Mouse (Mus musculus): Measurements from ENCODE around the gene H2-Ke6.
A peak's percentile ranks its signal among the peaks of the same experiment; 100 is the strongest.
"Not testable (repeated sequence)": the region's sequence is repeated elsewhere in the genome, so short reads cannot be mapped to it uniquely, and the experiment has no call there.

H2-Ke6 gene

GRCm38 (mm10) chr17:34029890-34030595, 2.2 kb upstream of the H2-Ke6 start:
- no peak for DNase-seq (ENCODE audit: extremely low spot score)

DNA sequence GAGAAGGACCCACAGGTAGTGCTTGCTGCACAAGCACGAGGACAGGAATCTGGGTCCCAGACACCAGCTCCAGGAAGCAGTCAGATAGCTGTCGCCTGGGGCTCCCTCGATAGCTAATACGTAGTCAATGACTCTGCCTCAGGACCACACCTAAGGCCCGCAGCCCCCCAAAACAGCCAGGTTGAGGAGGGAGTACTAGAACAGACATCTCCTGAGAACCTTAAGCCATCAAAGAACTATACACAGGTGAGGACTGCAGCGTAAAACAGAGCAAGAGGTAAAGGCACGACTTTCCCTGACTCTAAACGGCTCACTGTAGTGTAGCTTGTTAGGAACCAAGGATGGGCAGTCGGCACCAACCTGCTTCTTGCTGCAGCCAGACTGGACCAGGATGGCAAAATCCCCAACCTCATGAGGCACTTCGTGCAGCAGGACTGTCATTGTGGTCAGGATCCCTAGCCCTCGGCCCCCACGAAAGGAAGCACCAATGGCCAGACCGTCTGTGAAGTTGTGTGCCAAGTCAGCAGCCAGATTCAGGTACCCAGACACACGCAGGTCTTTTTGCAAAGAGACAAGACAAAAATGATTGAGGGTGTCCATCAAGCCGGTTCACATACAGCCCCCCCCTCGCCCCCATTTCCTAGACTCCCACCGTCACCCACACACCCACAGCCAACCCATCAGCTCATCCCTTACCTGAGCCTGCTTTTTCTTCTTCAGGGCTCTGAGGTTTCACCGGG, 1.5 kb upstream of the H2-Ke6 start:
- DNase-seq (ENCODE audit: extremely low spot score): no peak

- no peak for DNase-seq (ENCODE audit: extremely low spot score)
Measured at GRCm38 (mm10) chr17:34028501-34029149, 765 bp upstream of the H2-Ke6 start.

- DNase-seq (ENCODE audit: extremely low spot score): no peak
Measured at GRCm38 (mm10) chr17:34026917-34027655, 774 bp downstream of the H2-Ke6 start.

- no peak for DNase-seq (ENCODE audit: extremely low spot score)
Measured at GRCm38 (mm10) chr17:34026221-34026620, 1.6 kb downstream of the H2-Ke6 start.

- DNase-seq (ENCODE audit: extremely low spot score): peak; percentile 92
Measured at GRCm38 (mm10) chr17:34025756-34026151, 2.1 kb downstream of the H2-Ke6 start.

DNA sequence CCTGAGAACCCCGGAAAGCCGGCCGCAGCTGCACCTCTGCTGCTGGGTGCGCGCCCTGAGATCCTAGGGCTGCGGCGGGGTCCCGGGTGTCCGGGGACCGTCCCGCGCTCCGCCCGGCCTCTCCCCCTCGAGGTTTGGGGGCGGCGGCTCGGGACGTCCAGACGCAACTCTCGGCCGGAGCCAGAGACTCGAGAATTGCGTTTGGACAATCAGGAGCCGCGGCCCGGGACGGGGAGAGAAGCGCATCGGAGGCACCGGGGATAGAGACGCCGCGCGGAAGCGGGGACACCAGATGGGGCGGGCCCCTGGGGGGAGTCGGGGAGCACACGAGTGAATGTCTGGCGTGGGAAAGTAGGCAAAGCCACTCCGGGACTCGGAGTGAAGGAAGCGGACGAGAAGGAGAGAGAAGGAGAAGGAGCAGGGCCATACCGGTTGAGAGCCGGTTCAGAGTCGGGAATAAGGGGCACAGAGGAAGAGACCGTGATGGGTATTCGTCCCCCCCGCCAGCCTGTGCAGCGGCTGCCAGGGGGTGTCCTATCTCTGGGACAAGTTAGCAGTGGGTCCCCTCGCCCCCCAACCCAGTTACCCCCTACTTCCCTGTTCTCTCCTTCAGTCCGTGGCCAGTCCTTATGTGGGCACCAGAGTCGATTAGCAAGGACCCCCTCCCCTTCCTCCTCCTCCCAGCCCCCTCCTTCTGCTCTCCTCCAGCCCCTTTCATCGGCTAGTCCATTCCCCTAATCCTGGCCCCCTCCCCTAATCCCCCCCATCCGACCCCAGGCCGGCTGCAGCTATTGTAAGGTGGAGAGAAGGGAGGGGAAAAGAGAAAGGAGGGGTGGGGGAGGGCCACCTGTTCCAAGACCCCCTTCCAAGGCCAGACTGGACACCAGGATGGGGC, 2.8 kb downstream of the H2-Ke6 start:
- peak; percentile 57 for DNase-seq (ENCODE audit: extremely low spot score)

DNA sequence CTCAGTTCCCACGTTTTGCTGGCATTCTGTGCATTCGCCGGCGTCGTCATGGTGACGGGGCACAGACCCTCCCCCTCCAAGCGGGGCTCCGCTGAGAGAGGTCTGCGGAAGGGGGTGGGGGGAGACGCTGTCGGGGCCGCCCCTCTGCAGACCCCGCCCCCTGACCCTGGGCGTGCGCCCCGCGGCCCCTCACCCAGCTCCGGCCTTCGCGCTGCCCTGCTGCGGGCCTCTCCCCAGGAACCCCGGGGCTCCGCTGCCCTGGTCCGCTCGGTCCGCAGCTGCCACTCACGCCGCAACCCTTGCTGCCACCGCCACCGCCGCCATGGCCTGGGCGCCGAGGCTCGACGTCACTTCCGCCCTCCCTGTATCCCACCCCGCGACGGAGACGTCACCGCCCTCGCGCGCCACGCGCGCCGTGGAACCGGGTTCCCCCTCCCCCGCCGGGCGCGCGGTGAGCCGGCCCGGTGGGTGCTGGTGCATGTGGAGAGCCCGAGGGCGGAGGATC, 3.5 kb downstream of the H2-Ke6 start, which contains the start of gene Ring1:
TSS of gene Ring1 (minus strand) at position 364 of the 505 bp plus-strand sequence.
- DNase-seq (ENCODE audit: extremely low spot score): peak; percentile 94

- DNase-seq (ENCODE audit: extremely low spot score): no peak
Measured at GRCm38 (mm10) chr17:34023678-34024077, 4.2 kb downstream of the H2-Ke6 start.

DNA sequence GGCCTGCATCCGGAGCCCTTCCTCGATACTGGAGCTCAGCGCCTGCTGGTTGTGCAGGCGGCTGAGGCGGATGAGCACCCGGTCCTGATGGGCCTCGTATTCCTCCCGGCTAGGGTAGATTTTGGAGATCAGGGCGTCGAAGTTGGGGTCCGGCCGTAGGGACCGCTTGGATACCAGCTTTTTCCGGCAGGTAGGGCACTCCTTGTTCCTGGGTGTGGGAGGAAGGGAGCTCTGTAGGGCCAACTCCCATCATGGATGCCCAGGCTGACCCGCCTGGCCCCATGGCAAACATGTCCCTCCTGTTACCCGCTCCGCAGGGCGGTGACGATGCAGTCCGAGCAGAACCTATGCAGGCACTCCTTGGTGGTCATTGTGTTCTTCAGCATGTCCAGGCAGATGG, 4.9 kb downstream of the H2-Ke6 start:
- DNase-seq (ENCODE audit: extremely low spot score): no peak

GRCm38 (mm10) chr17:34022414-34022783, 5.5 kb downstream of the H2-Ke6 start:
- no peak for DNase-seq (ENCODE audit: extremely low spot score)

GRCm38 (mm10) chr17:34021539-34022413, 6.1 kb downstream of the H2-Ke6 start:
- no peak for DNase-seq (ENCODE audit: extremely low spot score)

DNA sequence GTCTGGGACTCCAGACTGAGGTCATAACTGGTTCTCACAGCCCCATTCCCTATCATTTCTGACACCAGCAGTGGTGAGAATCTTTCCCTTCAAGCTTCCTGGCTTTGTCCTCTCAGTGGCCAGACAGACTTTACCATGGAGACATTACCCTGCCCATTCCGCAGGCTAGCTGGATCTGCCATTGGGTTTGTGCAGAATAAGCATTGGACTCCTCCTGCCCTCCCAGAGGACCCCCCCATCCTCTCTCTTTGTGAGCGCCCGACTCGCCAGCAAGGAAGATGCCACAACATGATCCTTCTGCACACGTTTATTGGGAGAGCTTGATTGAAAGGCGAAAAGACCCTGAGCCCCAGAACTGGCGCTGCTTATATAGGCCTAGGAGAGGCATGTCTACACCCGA, 14.4 kb downstream of the H2-Ke6 start:
- no peak for DNase-seq (ENCODE audit: extremely low spot score)

DNA sequence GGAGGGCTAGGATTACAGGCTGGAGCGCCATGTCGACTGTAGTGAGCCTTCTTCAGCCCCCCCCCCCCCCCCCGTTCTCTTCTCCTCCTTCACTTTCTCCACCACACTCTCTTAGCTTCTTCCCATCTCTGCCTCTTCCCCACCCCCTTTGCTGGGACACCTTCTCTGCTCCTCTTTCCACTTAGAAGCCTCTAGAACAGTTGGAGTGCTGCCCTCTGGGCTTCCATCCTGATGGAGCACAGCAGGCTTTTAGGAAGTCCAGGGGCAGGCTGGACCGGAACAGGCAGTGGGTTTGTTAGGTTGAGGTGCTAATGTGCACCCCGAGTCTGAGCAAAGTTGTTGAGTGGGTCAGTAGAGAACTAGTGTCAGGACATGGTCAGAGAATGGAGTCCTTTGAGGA, 17.7 kb downstream of the H2-Ke6 start:
- no peak for DNase-seq (ENCODE audit: extremely low spot score)

DNA sequence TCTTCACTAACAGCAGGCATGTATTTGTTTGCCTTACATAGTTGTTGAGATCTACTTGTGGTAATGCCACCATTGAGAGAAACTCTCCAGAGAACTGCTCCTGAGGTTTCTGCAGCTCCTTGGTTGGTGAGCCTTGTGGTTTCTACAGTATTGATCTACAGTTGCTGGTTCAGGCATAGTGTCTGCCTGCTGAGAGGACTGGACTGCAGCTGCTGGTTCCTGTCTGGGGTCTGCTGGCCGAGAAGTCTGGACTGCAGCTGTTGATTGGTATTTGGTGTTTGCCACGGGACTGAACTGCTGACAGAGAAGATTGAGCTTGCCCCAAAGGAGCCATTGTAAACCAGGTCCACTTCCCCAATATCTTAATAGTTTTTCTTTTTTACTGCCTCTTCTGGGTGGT, 21.3 kb downstream of the H2-Ke6 start:
- no peak for DNase-seq (ENCODE audit: extremely low spot score)

DNA sequence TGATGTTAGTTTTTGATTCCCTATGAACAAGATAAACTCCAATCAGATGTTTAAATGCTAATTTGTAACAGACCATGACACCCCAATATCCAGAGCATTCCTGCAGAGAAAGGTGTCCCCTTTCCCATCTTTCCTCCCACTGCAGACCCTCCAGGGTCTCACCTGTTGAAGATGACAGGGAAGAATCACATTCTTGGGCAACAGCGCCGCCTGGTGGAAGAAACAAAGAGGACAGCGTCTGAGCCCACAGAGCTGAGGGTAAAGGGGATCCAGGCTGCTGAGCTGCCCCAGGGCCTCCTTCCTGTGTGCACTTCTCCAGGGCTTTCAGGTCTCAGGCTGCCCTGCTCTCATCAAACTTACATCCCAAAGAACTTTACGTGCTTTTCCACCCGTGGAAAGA, 24.4 kb downstream of the H2-Ke6 start:
- peak; percentile 62 for DNase-seq (ENCODE audit: extremely low spot score)

DNA sequence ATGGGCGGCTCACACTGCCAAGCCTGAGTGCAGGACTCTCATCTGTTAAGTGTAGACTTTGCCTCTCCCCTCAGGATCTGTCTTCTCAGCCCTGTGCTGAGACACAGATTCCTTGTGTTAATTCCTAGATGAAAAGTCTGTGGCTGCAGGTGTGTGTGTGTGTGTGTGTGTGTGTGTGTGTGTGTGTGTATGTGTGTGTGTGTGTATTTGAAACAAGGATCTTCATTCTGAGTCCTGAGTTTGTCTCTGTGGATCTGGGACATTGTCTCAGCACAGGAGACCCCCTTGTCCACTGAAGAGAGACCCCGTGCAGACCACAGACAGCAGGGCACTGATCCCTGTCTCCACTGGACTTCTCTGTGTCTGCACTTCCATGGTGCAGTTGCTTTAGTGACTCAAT, 27.1 kb downstream of the H2-Ke6 start:
- DNase-seq (ENCODE audit: extremely low spot score): not testable (repeated sequence)

- peak; percentile 68 for DNase-seq (ENCODE audit: extremely low spot score)
Measured at GRCm38 (mm10) chr17:34000150-34000537, 27.7 kb downstream of the H2-Ke6 start, which contains the start of gene H2-K1. Gene H2-K1, minus strand, starts transcription at chr17:34000347.

DNA sequence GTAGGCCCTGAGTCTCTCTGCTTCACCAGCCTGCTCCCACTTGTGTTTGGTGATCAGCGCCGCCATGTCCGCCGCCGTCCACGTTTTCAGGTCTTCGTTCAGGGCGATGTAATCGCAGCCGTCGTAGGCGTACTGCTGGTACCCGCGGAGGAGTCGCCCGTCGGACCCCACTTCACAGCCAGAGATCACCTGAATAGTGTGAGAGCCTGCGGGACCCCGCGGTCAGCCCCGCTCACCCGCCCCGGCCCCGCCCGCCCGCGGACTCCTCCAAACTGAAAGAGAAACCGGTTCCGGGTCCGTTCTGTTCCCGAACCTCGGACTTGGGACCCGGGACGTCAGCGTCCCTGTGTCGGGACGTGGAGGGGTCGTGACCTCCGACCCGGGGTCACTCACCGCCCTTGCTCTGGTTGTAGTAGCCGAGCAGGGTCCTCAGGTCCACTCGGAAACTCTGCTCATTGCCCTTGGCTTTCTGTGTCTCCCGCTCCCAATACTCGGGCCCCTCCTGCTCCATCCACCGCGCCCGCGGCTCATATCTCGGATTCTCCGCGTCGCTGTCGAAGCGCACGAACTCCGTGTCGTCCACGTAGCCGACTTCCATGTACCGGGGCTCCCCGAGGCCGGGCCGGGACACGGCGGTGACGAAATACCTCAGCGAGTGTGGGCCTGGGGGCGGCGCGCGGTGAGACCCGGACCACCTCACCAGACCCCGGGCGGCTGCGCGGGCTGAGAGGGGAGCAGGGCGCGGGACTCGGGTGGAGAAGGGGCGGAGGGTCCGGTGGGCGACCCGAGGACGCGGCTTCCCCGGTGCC, 28.3 kb downstream of the H2-Ke6 start:
- DNase-seq (ENCODE audit: extremely low spot score): no peak

Measured in embryo, embryonic 9.5 days (tissue).